Mouse (Mus musculus) kidney, embryonic 15.5 days (tissue): Measurements from ENCODE around the gene Ddr2. TPM values are rescaled to one million over a fixed set of nuclear protein-coding genes. Genes with fewer than 3 reads are reported as not detected.

Source experiments
- ATAC-seq: fragments of 200-750 bp; cut with Nextera tagmentation; replicated peaks from 2 replicates; pipeline ENCODE4 v1.8.0; 2017; ENCODE audit warnings: moderate TSS enrichment; ENCODE audit not compliant: low FRiP score
- H3K27ac ChIP-seq: fragments of 300-500 bp; sonication (generic); 2 replicates; pipeline ENCODE4 v1.5.1; 2015; ENCODE audit warnings: mild to moderate bottlenecking, inconsistent platforms
- H3K27me3 ChIP-seq: fragments of 300-500 bp; sonication (generic); 2 replicates; pipeline ENCODE4 v1.6.1; 2015; ENCODE audit warnings: inconsistent platforms
- H3K36me3 ChIP-seq: fragments of 300-500 bp; sonication (generic); 2 replicates; pipeline ENCODE4 v1.6.1; 2015; ENCODE audit warnings: inconsistent platforms
- H3K4me1 ChIP-seq: fragments of 300-500 bp; sonication (generic); 2 replicates; pipeline ENCODE4 v1.6.1; 2015; ENCODE audit warnings: inconsistent platforms
- H3K4me2 ChIP-seq: fragments of 300-500 bp; sonication (generic); 2 replicates; pipeline ENCODE4 v1.6.1; 2015; ENCODE audit warnings: moderate library complexity, mild to moderate bottlenecking, inconsistent platforms
- H3K4me3 ChIP-seq: fragments of 300-500 bp; sonication (generic); replicated peaks from 2 replicates; pipeline ENCODE4 v1.5.1; 2015; ENCODE audit warnings: mild to moderate bottlenecking, inconsistent platforms
- H3K9ac ChIP-seq: fragments of 300-500 bp; sonication (generic); 2 replicates; pipeline ENCODE4 v1.6.1; 2015; ENCODE audit warnings: mild to moderate bottlenecking, inconsistent platforms
- H3K9me3 ChIP-seq: fragments of 300-500 bp; sonication (generic); replicated peaks from 2 replicates; pipeline ENCODE4 v1.6.1; 2016; ENCODE audit warnings: inconsistent platforms
- WGBS: fragments of 180-500 bp; shearing (Covaris S2); methylation state at CpG from one replicate; pipeline ENCODE4 v1.1.7; 2015; ENCODE audit warnings: mixed read lengths; 5-methylcytosine and 5-hydroxymethylcytosine counted together
- polyA plus RNA-seq: library from polyadenylated mRNA; unstranded; fragments of >200 nt; fragmentation: Nextera tagmentation; extraction: Ambion mirVana; gene quantifications from 2 replicates; pipeline ENCODE4 v1.2.1, GENCODE M21; 2015

Ddr2 gene
- 33.3 and 35.0 TPM in 2 replicates for polyA plus RNA-seq

- H3K36me3 ChIP-seq: no peaks in the 10 kb centered on the region
- no peak; the same call in 1 of the 2 replicates for ATAC-seq
- no peaks in the 10 kb centered on the region for H3K27me3 ChIP-seq
- H3K9me3 ChIP-seq: no peaks in the 10 kb centered on the region
- peak within 1 kb of the TSS; percentile 41 for H3K4me3 ChIP-seq
- 60% methylated on average over 17 of the region's 17 CpGs for WGBS
- H3K4me2 ChIP-seq: peak within 1 kb of the TSS; percentile 49
- H3K9ac ChIP-seq: peak within 1 kb of the TSS; percentile 25; the same call in 1 of the 2 replicates
- peak within 1 kb of the TSS; percentile 74 for H3K27ac ChIP-seq
- H3K4me1 ChIP-seq: 0 out of 2 replicates have a peak, but pooled peaks cover 7% of the 10 kb centered on the region
These were observed at the start of gene Ddr2 for GRCm38 (mm10) chr1:170110516-170111332. TSS of gene Ddr2 (minus strand) at chr1:170110762.

GRCm38 (mm10) chr1:170159707-170160106 lies 49.1 kb upstream of the Ddr2 start:
- no peak for ATAC-seq
- no peaks in the 10 kb centered on the region for H3K9me3 ChIP-seq
- H3K27me3 ChIP-seq: no peaks in the 10 kb centered on the region
- H3K4me1 ChIP-seq: peaks cover 6% of the 10 kb centered on the region; the same call in 1 of the 2 replicates
- H3K36me3 ChIP-seq: peaks cover 63% of the 10 kb centered on the region
- no peak overlapping the region for H3K27ac ChIP-seq
- no peak overlapping the region for H3K4me2 ChIP-seq
- H3K9ac ChIP-seq: no peak overlapping the region
- 87% methylated on average over 2 of the region's 2 CpGs for WGBS
- H3K4me3 ChIP-seq: no peak overlapping the region

GRCm38 (mm10) chr1:170155761-170156160 lies 45.2 kb upstream of the Ddr2 start:
- no peak overlapping the region for H3K4me2 ChIP-seq
- no peak overlapping the region for H3K27ac ChIP-seq
- no peaks in the 10 kb centered on the region for H3K9me3 ChIP-seq
- H3K4me1 ChIP-seq: peaks cover 2% of the 10 kb centered on the region; the same call in 1 of the 2 replicates
- WGBS: 91% methylated on average over 5 of the region's 5 CpGs
- H3K36me3 ChIP-seq: peaks cover 51% of the 10 kb centered on the region
- no peak for ATAC-seq
- no peaks in the 10 kb centered on the region for H3K27me3 ChIP-seq
- no peak overlapping the region for H3K4me3 ChIP-seq
- H3K9ac ChIP-seq: no peak overlapping the region

- H3K36me3 ChIP-seq: peaks cover 51% of the 10 kb centered on the region
- H3K27me3 ChIP-seq: no peaks in the 10 kb centered on the region
- no peak overlapping the region for H3K4me2 ChIP-seq
- ATAC-seq: no peak
- H3K9ac ChIP-seq: no peak overlapping the region
- H3K27ac ChIP-seq: no peak overlapping the region
- no peaks in the 10 kb centered on the region for H3K9me3 ChIP-seq
- WGBS: 78% methylated on average over 2 of the region's 2 CpGs
- H3K4me3 ChIP-seq: no peak overlapping the region
- H3K4me1 ChIP-seq: peaks cover 2% of the 10 kb centered on the region; the same call in 1 of the 2 replicates
These were observed 44.7 kb upstream of the Ddr2 start for GRCm38 (mm10) chr1:170155298-170155697.

- Histone ChIP-seq H3K27me3 (no peaks in the 10 kb centered on the region), H3K27ac (no peak overlapping the region), H3K9ac (no peak overlapping the region), H3K9me3 (no peaks in the 10 kb centered on the region), H3K36me3 (peaks cover 53% of the 10 kb centered on the region), H3K4me1 (no peaks in the 10 kb centered on the region), H3K4me2 (no peak overlapping the region), H3K4me3 (no peak overlapping the region)
- 84% methylated on average over 8 of the region's 8 CpGs for WGBS
- ATAC-seq: no peak
These were observed 43.4 kb upstream of the Ddr2 start for GRCm38 (mm10) chr1:170153986-170154385.

- Histone ChIP-seq H3K27ac (no peak overlapping the region), H3K4me1 (no peaks in the 10 kb centered on the region), H3K9me3 (no peaks in the 10 kb centered on the region), H3K4me3 (no peak overlapping the region), H3K4me2 (no peak overlapping the region), H3K9ac (no peak overlapping the region), H3K27me3 (no peaks in the 10 kb centered on the region), H3K36me3 (peaks cover 50% of the 10 kb centered on the region)
- 88% methylated on average over 2 of the region's 2 CpGs for WGBS
- no peak for ATAC-seq
These were observed 42.0 kb upstream of the Ddr2 start for GRCm38 (mm10) chr1:170152552-170152951.

GRCm38 (mm10) chr1:170150870-170151269 lies 40.3 kb upstream of the Ddr2 start:
- whole genome bisulfite sequencing: 94% methylated on average over 6 of the region's 6 CpGs
- Histone ChIP-seq H3K27ac (no peak overlapping the region), H3K4me2 (no peak overlapping the region), H3K9ac (no peak overlapping the region), H3K36me3 (peaks cover 44% of the 10 kb centered on the region), H3K27me3 (no peaks in the 10 kb centered on the region), H3K4me1 (no peaks in the 10 kb centered on the region), H3K4me3 (no peak overlapping the region), H3K9me3 (no peaks in the 10 kb centered on the region)
- ATAC-seq: no peak

- H3K4me1 ChIP-seq: no peaks in the 10 kb centered on the region
- WGBS: 80% methylated on average over 4 of the region's 4 CpGs
- H3K9ac ChIP-seq: no peak overlapping the region
These were observed 39.2 kb upstream of the Ddr2 start for GRCm38 (mm10) chr1:170149756-170150155.

GRCm38 (mm10) chr1:170148536-170148935 lies 38.0 kb upstream of the Ddr2 start:
- Histone ChIP-seq H3K4me3 (no peak overlapping the region), H3K27me3 (no peaks in the 10 kb centered on the region), H3K36me3 (peaks cover 44% of the 10 kb centered on the region), H3K9me3 (no peaks in the 10 kb centered on the region), H3K4me2 (no peak overlapping the region), H3K27ac (no peak overlapping the region), H3K9ac (no peak overlapping the region), H3K4me1 (no peaks in the 10 kb centered on the region)
- ATAC-seq: no peak
- WGBS: 89% methylated on average over 6 of the region's 6 CpGs

More at GRCm38 (mm10) chr1:170149756-170150155, 39.2 kb upstream of the Ddr2 start:
- no peak for ATAC-seq
- Histone ChIP-seq H3K4me2 (no peak overlapping the region), H3K27ac (no peak overlapping the region), H3K9me3 (no peaks in the 10 kb centered on the region), H3K36me3 (peaks cover 42% of the 10 kb centered on the region), H3K4me3 (no peak overlapping the region), H3K27me3 (no peaks in the 10 kb centered on the region)

GRCm38 (mm10) chr1:170147651-170148448 lies 37.3 kb upstream of the Ddr2 start:
- H3K9me3 ChIP-seq: no peaks in the 10 kb centered on the region
- WGBS: 82% methylated on average over 9 of the region's 9 CpGs
- H3K27me3 ChIP-seq: no peaks in the 10 kb centered on the region
- H3K36me3 ChIP-seq: peaks cover 48% of the 10 kb centered on the region
- no peak overlapping the region for H3K4me2 ChIP-seq
- no peak for ATAC-seq
- H3K27ac ChIP-seq: no peak overlapping the region
- no peak overlapping the region for H3K9ac ChIP-seq
- no peaks in the 10 kb centered on the region for H3K4me1 ChIP-seq
- H3K4me3 ChIP-seq: no peak overlapping the region

GRCm38 (mm10) chr1:170145606-170146005 lies 35.0 kb upstream of the Ddr2 start:
- H3K27me3 ChIP-seq: no peaks in the 10 kb centered on the region
- H3K9ac ChIP-seq: no peak overlapping the region
- no peaks in the 10 kb centered on the region for H3K4me1 ChIP-seq
- H3K27ac ChIP-seq: no peak overlapping the region
- H3K36me3 ChIP-seq: peaks cover 61% of the 10 kb centered on the region
- no peaks in the 10 kb centered on the region for H3K9me3 ChIP-seq
- no peak overlapping the region for H3K4me2 ChIP-seq
- 94% methylated on average over 4 of the region's 4 CpGs for WGBS
- H3K4me3 ChIP-seq: no peak overlapping the region
- ATAC-seq: no peak

- H3K4me2 ChIP-seq: no peak overlapping the region
- H3K9me3 ChIP-seq: no peaks in the 10 kb centered on the region
- H3K27me3 ChIP-seq: no peaks in the 10 kb centered on the region
- no peak overlapping the region for H3K9ac ChIP-seq
- 88% methylated on average over 8 of the region's 8 CpGs for WGBS
- no peak overlapping the region for H3K4me3 ChIP-seq
- no peaks in the 10 kb centered on the region for H3K4me1 ChIP-seq
- H3K36me3 ChIP-seq: peaks cover 39% of the 10 kb centered on the region
- H3K27ac ChIP-seq: no peak overlapping the region
- ATAC-seq: no peak
These were observed 31.8 kb upstream of the Ddr2 start for GRCm38 (mm10) chr1:170142256-170142871.
